Mouse (Mus musculus) gastrocnemius, postnatal 10 days (tissue): Measurements from ENCODE around the gene Cox6a1. TPM values are rescaled to one million over a fixed set of nuclear protein-coding genes. Genes with fewer than 3 reads are reported as not detected.
"Not testable (repeated sequence)": the region's sequence is repeated elsewhere in the genome, so short reads cannot be mapped to it uniquely, and the experiment has no call there.

ENCODE experiments used
- DNase-seq: peaks from one replicate; pipeline ENCODE4 v3.0.0; 2021; ENCODE audit warnings: mixed read lengths
- total RNA-seq, 2 experiments: library from RNA; stranded (reverse); gene quantifications; 2 replicates each; pipeline ENCODE4 v1.2.3; 2021

Cox6a1 gene
- total RNA-seq, 2 experiments from 2014 or later, result 164 to 166 TPM

DNA sequence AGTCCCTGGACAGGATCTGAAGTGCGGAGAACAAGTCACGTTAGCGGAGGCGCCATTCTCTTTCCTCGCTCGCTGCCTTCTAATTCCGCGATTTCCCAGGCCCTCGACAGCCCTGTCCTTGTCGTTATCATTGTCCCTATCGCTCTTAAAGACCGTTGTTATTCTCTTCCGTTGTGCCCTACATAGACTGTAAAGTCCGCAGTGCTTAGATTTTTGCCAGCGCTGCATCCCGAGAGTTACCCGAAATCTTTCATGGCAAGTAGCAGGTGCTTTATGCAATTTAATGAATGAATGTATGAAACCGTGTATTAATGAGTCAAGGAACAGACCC, 409 bp upstream of the Cox6a1 start:
- no peak for DNase-seq

GRCm38 (mm10) chr5:115347564-115347963, 1.2 kb downstream of the Cox6a1 start:
- peak; percentile 80 for DNase-seq

- DNase-seq, result no peak
Observed at GRCm38 (mm10) chr5:115341314-115342165, 7.2 kb downstream of the Cox6a1 start.

GRCm38 (mm10) chr5:115340577-115341313, 8.0 kb downstream of the Cox6a1 start, which contains the start of the genes Gatc and Triap1:
Gene Gatc, minus strand, starts transcription at chr5:115341178.
Gene Triap1, plus strand, starts transcription at chr5:115341225.
- peak; percentile 92 for DNase-seq

GRCm38 (mm10) chr5:115340007-115340406, 8.8 kb downstream of the Cox6a1 start:
- no peak for DNase-seq

GRCm38 (mm10) chr5:115333626-115334025, 15.2 kb downstream of the Cox6a1 start:
- no peak for DNase-seq

DNA sequence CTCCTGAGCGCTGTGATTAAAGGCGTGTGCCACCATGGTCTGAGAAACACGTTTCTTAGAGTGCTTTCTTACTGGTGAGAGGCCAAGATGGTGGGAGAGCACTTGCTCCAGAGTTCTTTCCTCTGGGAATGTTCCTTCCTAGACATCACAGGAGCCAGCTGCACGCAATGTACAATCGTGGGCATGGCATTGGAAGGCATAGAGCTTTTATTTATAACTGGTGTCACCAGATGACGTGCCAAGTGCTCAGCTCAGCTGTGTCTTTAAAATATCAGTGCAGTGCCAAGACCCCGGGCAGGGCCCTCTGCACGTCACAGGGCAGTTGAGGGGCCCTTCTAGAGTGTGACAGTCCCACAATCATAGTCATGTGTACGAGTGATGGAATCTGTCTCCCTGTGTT, 17.8 kb downstream of the Cox6a1 start:
- no peak for DNase-seq

DNA sequence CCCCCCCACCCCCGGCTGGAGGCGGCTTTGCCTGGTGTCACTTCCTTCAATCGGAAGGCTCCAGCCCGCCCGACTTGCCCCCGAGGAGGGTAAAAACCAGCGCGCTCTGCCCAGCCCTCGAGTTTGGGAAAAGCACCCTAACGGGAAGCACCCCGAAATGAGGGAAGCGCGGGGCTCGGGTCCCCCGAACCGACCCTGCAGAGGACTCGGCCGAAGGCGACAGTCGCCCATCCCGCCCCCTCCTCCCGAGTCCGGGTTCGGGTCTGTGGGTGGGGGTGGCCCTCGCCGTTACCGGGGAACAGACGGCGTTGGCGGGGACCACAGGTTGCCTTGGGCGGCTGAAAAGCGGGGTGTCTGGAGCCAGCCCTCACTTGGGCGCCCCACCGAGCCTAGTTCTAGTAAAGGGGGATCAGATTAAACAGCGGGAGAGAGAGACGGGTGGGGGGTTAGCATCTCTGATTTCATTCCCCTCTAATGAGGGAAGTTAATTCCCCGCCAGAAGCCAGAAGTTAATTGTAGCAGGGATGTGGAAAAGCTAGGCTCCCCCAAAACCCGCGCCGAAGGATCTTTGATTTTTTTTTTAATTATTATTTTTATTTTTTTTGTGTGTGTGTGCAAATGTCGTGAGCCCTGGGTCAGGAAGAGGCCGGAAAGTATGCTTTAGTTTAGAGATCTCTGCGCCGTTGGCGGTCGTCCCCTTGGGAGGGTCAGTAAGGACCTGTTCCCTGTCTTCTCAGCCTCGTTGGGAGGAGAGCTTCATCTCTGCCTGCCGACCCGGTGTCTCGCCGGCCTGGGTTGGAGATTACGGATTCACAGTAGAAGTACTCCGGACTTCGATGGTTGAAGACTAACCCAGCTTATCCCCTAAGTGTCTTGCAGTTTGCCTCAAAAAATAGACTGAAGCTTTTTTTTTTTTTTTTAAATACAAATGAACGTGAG, 20.9 kb downstream of the Cox6a1 start:
- DNase-seq, result peak; percentile 40

GRCm38 (mm10) chr5:115326875-115327609, 21.7 kb downstream of the Cox6a1 start, which contains the start of gene Srsf9:
Gene Srsf9, plus strand, starts transcription at chr5:115327177.
- DNase-seq, result peak; percentile 97

DNA sequence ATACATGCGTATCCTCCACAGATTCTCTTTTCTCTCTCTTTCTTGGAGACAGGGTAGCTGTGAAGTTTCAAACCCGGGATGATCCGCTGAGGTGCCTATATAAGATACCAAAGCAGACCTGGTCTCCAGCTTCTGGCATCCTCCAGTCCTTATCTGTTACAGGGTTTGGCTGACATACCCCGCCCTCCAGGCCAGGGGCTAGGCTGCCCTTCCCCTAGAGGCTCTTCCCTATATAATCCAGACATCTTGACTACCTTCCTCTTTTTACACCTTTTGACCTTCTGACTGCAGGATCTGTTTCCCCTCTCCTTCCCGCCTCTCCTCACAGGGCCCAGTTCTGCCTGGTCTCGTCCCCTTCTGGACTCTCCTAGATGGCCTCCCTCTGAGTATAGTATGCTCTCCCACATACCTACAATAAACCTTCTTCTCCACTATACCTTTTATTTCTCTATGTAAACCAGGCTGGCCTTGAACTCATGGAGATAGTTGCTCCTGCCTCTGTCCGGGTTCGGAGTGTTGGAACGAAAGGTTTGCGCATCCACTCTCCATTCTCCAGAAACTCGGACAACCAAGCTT, 22.4 kb downstream of the Cox6a1 start:
- no peak for DNase-seq

DNA sequence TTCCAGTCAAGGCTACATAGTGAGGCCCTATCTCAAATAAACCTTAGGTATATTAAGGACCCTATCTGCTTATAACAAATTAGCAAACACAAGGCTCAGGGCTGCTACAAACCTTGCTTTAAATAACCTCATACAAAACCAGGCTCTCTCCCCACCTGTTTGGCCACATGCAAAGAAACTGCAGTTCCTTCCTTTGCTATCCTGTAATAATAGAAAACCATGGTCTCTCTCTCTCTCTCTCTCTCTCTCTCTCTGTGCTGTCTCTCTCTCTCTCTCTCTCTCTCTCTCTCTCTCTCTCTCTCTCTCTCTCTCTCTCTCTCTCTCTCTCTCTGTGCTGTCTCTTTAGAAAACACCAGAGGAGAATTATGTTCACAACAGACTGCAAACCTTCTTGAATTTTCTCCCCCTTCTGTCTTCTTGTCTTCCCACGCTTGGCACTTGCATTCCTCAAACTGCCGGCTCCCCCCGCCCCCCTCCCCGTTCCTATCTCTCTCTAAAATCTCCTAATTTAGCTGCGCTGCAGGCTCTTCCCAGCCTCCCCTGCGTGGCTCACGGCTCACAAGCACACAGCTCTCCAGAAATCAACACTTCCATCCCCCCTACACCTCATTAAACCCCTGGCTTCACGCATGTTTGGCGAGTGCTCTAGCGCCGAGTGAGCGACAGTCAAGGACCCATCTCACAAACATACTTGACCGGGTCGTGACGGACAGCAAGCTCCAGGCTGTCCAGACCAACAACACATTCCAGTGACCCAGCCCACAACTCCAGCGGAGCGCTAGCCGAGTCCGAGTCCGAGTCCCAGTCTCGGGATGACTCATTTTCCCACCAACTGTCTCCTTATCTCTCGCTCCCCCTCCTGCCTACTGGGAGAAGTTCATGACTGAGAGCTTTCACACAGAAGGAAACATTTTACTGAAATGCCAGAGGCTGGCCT, 29.5 kb downstream of the Cox6a1 start:
- peak; percentile 62 for DNase-seq

DNA sequence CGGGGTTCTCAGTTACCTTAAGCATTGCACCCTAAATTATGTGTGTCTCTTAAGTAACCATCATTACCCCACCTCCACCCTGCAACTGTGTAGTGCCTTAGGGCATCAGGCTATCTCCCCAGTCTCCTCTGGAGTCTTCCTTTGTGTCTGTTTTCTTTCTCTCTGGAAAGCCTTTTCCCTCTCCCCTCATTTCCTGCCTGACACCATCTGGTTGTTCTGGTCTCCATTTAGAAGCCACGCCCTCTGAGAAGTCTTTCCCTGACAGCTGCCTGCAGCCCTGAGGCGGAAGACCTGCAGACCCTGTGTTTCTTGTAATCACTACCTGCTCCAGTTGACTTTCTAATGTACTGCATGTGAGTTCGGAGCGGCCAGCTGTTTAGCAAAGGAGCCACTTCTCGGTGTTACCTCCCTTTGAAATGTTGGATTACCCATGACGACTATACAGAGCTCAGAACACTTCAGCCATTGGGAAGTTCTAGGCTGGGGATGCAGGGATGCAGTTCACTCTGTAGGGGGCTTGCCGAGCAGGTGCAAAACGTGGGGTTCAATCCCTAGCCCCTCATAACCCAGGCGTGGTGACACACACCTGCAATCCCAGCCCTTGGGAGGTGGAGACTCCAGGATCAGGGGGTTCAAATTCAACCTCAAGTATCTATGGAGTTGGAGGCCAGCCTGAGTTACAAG, 31.0 kb downstream of the Cox6a1 start:
- DNase-seq, result no peak

- no peak for DNase-seq
Observed at GRCm38 (mm10) chr5:115316968-115317644, 31.7 kb downstream of the Cox6a1 start.

DNA sequence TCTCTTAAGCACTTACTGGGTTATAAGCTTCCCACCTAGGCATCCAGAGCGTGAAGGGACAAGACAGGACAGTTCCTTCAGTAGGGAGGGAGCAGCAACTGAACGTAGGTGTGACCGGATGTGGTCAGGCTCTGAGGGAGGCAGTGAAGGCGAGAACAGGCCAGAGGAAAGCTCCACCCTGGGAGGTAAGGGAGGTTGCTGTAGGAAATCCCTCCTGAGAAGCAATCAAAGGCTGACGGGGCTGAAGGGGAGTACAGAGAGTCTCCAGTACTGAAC, 35.2 kb downstream of the Cox6a1 start:
- DNase-seq, result no peak

DNA sequence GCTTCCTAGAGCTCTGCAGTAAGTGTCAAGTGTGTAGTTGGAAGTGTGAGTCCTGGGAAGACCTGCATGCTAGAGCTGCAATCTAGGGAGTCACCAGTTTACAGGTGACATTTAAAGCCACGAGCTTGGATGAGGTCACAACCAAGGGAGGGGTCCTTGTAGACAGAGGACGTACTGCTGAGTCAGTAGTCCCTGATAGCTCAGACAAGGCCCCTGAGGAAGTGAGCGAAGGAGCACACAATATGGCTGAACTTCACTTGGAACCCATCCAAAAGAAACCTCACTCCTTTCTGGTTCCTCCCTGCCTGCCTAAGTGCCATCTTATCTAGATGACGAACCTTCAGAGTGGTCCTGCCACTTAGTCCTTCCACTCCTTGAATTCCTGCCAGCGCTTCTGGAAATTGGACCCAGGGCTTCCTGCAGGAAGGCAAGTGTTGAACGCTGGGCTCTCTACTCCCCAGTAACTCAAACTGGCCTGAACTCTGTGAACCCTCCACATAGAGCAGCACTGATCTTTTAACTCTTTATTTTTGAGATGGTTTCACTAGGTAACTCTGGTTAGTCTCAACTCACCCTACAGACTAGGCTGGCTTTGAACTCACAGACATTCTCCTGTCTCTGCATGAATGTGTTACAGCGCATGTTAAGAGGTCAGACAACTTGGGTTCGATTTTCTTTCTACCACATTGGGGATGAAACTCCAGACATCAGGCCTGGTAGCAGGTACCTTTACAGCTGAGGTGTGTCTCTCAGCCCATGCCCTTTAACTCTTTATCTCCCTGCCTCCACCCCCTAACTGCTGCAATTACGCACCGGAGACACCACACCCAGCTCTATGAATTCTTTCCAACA, 35.7 kb downstream of the Cox6a1 start:
- no peak for DNase-seq

GRCm38 (mm10) chr5:115312354-115312753, 36.4 kb downstream of the Cox6a1 start:
- DNase-seq, result no peak

DNA sequence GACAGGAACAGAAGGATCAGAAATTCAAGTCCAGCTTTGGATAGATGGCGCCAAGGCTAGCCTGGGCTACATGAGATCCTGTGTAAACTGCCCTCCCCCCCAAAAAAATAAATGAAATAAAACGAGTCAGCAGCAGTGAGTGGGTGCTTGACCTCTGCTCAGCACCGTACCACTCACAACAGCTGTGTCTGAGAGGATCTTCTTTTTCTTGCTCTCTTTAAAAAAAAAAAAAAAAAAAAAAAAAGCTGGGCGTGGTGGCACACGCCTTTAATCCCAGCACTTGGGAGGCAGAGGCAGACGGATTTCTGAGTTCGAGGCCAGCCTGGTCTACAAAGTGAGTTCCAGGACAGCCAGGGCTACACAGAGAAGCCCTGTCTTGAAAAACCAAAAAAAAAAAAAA, 46.6 kb downstream of the Cox6a1 start:
- not testable (repeated sequence) for DNase-seq

DNA sequence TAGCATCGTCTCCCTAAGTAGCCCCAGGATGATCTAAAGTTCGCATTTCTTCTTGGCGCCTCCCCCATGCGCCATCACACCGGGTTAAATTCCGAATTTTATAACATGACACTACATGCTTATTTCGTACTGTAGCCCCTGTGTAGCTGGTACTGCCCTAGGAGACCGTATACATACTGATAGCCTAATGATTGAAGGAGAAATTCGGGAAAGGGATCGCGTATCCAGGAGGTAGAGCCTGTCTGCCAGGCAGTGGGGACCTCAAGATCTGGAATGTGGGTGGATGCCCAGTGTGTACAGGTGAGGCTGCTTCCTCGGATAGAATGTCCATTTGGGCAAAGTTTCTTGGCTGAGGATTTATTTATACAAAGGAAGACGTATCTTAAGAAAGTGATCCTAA, 47.2 kb downstream of the Cox6a1 start:
- no peak for DNase-seq
